Mouse (Mus musculus) kidney, embryonic 16.5 days (tissue): ENCODE measurements around the gene Nudt4. TPM values are rescaled to one million over a fixed set of nuclear protein-coding genes. Genes with fewer than 3 reads are reported as not detected.

Experiments used
- ATAC-seq: fragments of 200-750 bp; cut with Nextera tagmentation; 2 replicates; pipeline ENCODE4 v1.8.0; 2017; ENCODE audit warnings: moderate TSS enrichment; ENCODE audit not compliant: low FRiP score, low TSS enrichment
- H3K27ac ChIP-seq: fragments of 300-500 bp; sonication (generic); 2 replicates; pipeline ENCODE4 v1.5.1; 2014; ENCODE audit warnings: low read length
- H3K27me3 ChIP-seq: fragments of 300-500 bp; sonication (generic); 2 replicates; pipeline ENCODE4 v1.6.1; 2014; ENCODE audit warnings: low read length, control low read depth, mixed read lengths; ENCODE audit not compliant: insufficient read depth
- H3K36me3 ChIP-seq: fragments of 300-500 bp; sonication (generic); 2 replicates; pipeline ENCODE4 v1.6.1; 2014; ENCODE audit warnings: low read length, control low read depth, mixed read lengths; ENCODE audit not compliant: insufficient read depth
- H3K4me1 ChIP-seq: fragments of 300-500 bp; sonication (generic); 2 replicates; pipeline ENCODE4 v1.6.1; 2014; ENCODE audit warnings: low read length, control low read depth, mixed read lengths; ENCODE audit not compliant: insufficient read depth
- H3K4me2 ChIP-seq: fragments of 300-500 bp; sonication (generic); replicated peaks from 2 replicates; pipeline ENCODE4 v1.6.1; 2014; ENCODE audit warnings: low read depth, low read length
- H3K4me3 ChIP-seq: fragments of 300-500 bp; sonication (generic); 2 replicates; pipeline ENCODE4 v1.5.1; 2014; ENCODE audit warnings: mild to moderate bottlenecking, low read length
- H3K9ac ChIP-seq: fragments of 300-500 bp; sonication (generic); replicated peaks from 2 replicates; pipeline ENCODE4 v1.6.1; 2014; ENCODE audit warnings: low read length
- H3K9me3 ChIP-seq: fragments of 300-500 bp; sonication (generic); 2 replicates; pipeline ENCODE4 v1.6.1; 2016; ENCODE audit warnings: low read length, control low read depth
- WGBS: fragments of 180-500 bp; shearing (Covaris S2); extraction: QIAGEN DNeasy Blood & Tissue Kit; methylation state at CpG from one replicate; pipeline ENCODE4 v1.1.7; 2014; 5-methylcytosine and 5-hydroxymethylcytosine counted together
- polyA plus RNA-seq: library from polyadenylated mRNA; unstranded; fragments of >200 nt; fragmentation: Nextera tagmentation; extraction: Ambion mirVana; gene quantifications from 2 replicates; pipeline ENCODE4 v1.2.1, GENCODE M21; 2015

Gene Nudt4
- polyA plus RNA-seq, 1 experiment from 2014 or later = 132 TPM

DNA sequence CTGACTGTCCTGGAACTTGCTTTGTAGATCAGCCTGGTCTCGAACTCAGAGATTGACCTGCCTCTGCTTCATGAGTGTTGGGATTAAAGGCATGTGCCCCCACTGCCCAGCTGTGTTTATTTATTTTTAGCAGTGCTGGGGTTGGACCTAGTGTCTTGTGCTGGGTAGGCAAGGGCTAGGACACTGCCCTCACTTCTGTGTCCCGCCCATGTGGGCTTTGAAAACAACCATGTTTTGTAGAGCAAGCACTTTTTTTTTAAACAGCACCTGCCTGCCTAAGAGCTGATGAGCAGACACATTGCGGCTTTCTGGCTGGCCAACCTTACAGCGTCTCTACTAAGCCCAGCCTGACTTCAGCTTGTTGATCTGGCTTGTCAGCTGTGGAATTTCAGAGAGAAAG is 27.3 kb upstream of the Nudt4 start:
- H3K9me3 ChIP-seq = no peaks in the 10 kb centered on the region
- WGBS = 86% methylated on average over 4 of the region's 4 CpGs
- no peak overlapping the region for H3K27ac ChIP-seq
- H3K9ac ChIP-seq = no peak overlapping the region
- no peak overlapping the region for H3K4me3 ChIP-seq
- no peaks in the 10 kb centered on the region for H3K4me1 ChIP-seq
- no peak for ATAC-seq
- no peaks in the 10 kb centered on the region for H3K36me3 ChIP-seq
- H3K4me2 ChIP-seq = no peak overlapping the region
- no peaks in the 10 kb centered on the region for H3K27me3 ChIP-seq

DNA sequence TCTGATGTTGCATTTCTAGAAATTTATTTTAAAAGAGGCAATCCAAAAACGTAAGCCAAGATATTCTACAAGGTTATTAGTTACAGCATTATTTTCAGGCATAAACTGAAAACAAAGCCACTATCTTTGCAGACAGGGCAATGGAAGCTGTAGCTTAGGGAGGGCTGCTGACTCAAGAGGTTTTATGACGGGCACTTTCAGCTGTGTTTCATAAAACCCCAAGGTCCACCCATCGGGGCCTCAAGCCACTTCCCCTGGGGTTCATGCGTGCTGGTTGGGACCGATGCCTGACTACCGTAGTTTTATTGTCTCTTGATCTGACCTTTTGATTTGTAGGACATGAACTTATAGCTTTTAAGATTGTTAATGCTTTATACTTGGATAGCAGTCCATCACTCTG is 26.2 kb upstream of the Nudt4 start:
- Histone ChIP-seq H3K27me3 (no peaks in the 10 kb centered on the region), H3K36me3 (no peaks in the 10 kb centered on the region), H3K4me1 (no peaks in the 10 kb centered on the region), H3K4me2 (no peak overlapping the region), H3K4me3 (no peak overlapping the region), H3K27ac (no peak overlapping the region), H3K9ac (no peak overlapping the region), H3K9me3 (no peaks in the 10 kb centered on the region)
- 55% methylated on average over 6 of the region's 6 CpGs for WGBS
- ATAC-seq = no peak

DNA sequence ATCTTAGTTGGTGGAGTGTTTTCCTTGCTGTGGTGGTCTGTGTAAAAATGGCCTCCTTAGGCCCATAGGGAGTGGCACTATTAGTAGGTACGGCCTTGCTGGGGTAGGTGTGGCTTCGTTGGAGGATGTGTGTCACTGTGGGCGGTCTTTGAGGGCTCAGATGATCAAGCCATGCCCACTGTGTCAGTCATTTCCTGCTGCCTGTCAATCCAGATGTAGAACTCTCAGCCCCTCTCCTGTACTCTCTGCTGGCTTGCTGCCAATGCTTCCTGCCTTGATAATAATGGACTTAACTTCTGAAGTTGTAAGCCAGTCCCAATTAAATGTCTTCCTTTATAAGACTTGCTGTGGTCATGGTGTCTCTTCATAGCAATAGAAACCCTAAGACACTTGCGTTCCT is 25.2 kb upstream of the Nudt4 start:
- H3K4me2 ChIP-seq = no peak overlapping the region
- no peak overlapping the region for H3K27ac ChIP-seq
- H3K9ac ChIP-seq = no peak overlapping the region
- no peaks in the 10 kb centered on the region for H3K36me3 ChIP-seq
- 92% methylated on average over 4 of the region's 4 CpGs for WGBS
- no peak overlapping the region for H3K4me3 ChIP-seq
- no peaks in the 10 kb centered on the region for H3K4me1 ChIP-seq
- H3K9me3 ChIP-seq = no peaks in the 10 kb centered on the region
- no peaks in the 10 kb centered on the region for H3K27me3 ChIP-seq
- no peak for ATAC-seq

DNA sequence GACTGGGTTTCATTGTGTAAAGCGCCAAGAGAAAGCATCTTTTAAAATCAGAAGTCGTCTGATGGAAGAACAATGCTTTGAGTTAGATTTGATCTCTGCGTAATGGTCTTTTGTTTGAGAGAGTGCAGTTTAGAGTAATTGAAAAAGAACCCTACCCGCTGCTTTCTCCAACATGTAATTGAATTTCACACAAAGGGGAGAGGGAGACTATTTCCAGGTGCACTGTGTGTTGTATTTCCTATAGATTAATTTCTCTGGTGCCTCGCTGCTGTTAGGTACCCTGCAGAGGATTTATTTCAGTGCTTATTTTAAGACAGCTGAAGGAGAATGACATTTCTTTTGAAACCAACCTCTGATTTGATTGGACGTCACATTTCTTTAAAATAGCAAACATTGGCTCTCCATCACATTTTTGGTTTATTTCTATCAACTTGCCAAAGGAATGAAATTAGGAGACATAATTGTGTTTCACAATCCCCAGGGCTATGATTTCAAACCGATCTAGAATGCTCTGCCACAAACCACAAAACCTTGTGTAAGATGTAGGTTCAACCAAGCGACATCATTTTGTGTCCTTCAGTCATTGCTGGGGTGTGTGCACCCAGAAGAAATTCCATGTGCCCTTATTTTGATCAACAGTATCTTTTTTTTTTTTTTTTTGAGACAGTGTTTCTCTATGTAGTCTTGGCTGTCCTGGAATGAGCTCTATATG is 23.7 kb upstream of the Nudt4 start:
- no peaks in the 10 kb centered on the region for H3K4me1 ChIP-seq
- H3K4me3 ChIP-seq = no peak overlapping the region
- WGBS = 72% methylated on average over 8 of the region's 8 CpGs
- H3K36me3 ChIP-seq = no peaks in the 10 kb centered on the region
- ATAC-seq = no peak
- no peak overlapping the region for H3K27ac ChIP-seq
- no peaks in the 10 kb centered on the region for H3K9me3 ChIP-seq
- no peak overlapping the region for H3K4me2 ChIP-seq
- no peak overlapping the region for H3K9ac ChIP-seq
- no peaks in the 10 kb centered on the region for H3K27me3 ChIP-seq

DNA sequence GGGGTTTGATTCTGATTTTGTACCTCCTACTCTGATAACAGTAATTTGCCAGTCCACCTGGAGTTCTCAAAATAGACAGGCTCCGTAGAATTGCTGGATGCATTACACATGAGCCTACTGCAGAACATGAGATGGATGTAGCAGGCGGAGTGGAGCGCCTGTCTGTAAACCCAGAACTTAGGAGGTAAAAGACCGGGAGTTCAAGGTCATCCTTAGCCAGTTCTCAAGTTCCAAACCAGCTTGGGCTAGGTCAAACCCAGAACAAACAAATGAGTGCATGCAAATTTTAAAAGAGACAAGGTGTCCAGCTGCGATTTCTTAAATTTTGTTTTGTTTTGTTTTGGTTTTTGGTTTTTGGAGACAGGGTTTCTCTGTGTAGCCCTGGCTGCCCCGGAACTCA is 21.6 kb upstream of the Nudt4 start:
- ATAC-seq = no peak
- H3K27ac ChIP-seq = no peak overlapping the region
- no peak overlapping the region for H3K4me2 ChIP-seq
- 66% methylated on average over 6 of the region's 6 CpGs for WGBS
- no peaks in the 10 kb centered on the region for H3K36me3 ChIP-seq
- no peak overlapping the region for H3K4me3 ChIP-seq
- H3K27me3 ChIP-seq = no peaks in the 10 kb centered on the region
- H3K9me3 ChIP-seq = no peaks in the 10 kb centered on the region
- H3K9ac ChIP-seq = no peak overlapping the region
- no peaks in the 10 kb centered on the region for H3K4me1 ChIP-seq

DNA sequence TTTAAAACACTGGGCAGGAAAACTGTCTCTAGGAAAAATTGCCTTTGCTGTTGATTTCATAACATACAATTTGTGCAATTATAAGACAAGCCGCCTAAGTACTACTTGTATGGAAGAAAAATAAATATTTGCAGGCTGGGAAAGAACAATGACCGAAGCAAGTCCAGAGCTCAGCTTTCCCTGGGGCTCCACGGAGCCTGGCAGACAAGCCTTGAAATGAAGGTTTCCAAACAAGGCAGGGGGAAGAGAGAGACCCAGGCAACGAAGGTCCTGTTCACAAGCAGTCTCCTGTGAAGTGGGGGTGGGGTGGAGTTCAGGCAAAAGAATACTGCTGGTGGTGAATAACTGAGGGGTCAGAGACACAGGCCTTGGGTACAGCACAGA is 13.6 kb upstream of the Nudt4 start:
- Histone ChIP-seq H3K27ac (no peak overlapping the region), H3K4me3 (no peak overlapping the region), H3K27me3 (no peaks in the 10 kb centered on the region), H3K9me3 (no peaks in the 10 kb centered on the region), H3K4me1 (peaks cover 7% of the 10 kb centered on the region), H3K4me2 (no peak overlapping the region), H3K9ac (no peak overlapping the region), H3K36me3 (no peaks in the 10 kb centered on the region)
- 29% methylated on average over 4 of the region's 4 CpGs for WGBS
- ATAC-seq = 0 out of 2 replicates have a peak, but pooled peaks have one; percentile 73

DNA sequence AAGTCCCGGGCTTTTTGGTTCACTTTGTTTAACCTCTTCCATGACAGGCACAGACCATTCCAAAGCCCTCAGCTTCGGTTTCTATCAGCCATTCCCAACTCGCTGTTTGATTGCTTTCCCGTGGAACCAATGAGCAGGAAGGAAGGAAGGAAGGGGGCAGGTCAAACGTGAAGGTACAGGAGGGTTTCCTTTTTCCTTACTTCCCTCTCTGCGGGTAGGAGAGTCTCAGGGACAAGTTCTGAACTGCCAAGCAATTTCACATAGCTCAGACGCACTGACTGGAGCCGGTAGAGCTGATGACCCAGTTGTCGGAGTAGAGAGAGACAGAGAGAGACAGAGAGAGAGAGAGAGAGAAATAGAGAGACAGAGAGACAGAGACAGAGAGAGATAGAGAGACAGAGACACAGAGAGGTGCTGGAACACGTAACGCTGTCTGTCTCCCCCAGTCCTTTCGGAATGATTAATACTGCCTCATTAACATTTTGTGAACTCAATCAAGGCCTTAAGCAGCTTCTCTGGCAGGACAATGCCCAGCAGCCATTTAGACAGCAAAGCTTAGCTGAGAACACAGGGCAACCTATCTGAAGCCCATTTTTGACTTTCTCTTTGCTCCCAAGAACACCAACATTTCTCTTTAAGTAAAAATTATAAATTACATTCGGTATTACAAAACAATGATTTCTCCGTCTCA is 13.1 kb upstream of the Nudt4 start:
- peak; percentile 59; the same call in 1 of the 2 replicates for ATAC-seq
- 0 out of 2 replicates have a peak overlapping the region, but pooled peaks have one; percentile 2 for H3K4me3 ChIP-seq
- peak overlapping the region; percentile 18; the same call in 1 of the 2 replicates for H3K27ac ChIP-seq
- peaks cover 7% of the 10 kb centered on the region for H3K4me1 ChIP-seq
- H3K9ac ChIP-seq = no peak overlapping the region
- 48% methylated on average over 14 of the region's 14 CpGs for WGBS
- no peaks in the 10 kb centered on the region for H3K9me3 ChIP-seq
- peak overlapping the region; percentile 27; the same call in 1 of the 2 replicates for H3K4me2 ChIP-seq
- no peaks in the 10 kb centered on the region for H3K27me3 ChIP-seq
- no peaks in the 10 kb centered on the region for H3K36me3 ChIP-seq

DNA sequence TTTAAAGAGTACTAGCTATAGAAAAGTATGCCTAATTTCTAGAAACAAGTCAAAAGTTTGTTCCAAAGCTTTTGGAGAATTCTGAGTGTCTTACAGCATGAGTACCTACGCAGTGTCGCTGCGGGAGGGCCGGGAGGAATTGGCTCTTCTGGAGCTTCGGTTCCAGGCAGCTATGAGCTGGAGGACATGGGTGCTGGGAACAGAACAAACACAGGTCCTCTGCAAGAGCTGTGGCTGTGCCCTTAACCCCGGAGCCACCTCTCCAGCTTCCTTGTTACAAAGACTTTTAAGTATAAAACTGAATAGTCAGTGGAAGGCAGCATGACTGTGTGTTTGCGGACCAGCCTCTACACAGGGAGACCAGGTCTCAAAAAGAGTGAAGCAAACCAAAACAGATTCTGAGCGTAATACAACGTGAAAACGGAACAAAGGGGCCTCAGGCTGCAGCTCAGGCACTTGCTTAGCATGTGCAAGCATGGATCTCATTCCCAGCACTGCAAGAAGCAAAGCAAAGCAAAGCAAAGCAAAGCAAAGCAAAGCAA is 12.0 kb upstream of the Nudt4 start:
- ATAC-seq = no peak
- 81% methylated on average over 10 of the region's 10 CpGs for WGBS
- H3K4me1 ChIP-seq = peaks cover 7% of the 10 kb centered on the region
- no peak overlapping the region for H3K4me2 ChIP-seq
- no peaks in the 10 kb centered on the region for H3K9me3 ChIP-seq
- no peak overlapping the region for H3K9ac ChIP-seq
- H3K4me3 ChIP-seq = no peak overlapping the region
- no peaks in the 10 kb centered on the region for H3K36me3 ChIP-seq
- no peak overlapping the region for H3K27ac ChIP-seq
- no peaks in the 10 kb centered on the region for H3K27me3 ChIP-seq

DNA sequence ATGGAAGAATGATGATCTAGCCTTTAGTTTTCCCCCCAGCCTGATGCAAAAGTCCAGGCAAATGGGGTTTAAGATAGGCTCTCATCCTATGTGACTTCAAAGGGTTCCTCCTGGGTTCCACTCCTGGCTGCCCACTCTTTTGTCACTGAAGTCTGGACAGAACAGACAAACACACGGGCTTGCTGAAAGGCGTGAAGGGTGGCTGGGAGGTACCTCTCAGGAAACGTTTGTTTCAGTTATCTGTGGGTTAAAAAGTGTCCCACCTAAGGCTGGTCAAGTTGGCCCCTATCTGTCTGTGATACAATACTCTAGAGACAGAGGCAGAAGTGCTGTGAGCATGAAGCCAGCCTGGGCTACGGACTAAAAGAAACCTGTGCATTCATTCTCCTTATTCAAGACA is 11.0 kb upstream of the Nudt4 start:
- no peak overlapping the region for H3K4me2 ChIP-seq
- H3K27ac ChIP-seq = no peak overlapping the region
- no peaks in the 10 kb centered on the region for H3K36me3 ChIP-seq
- no peak overlapping the region for H3K9ac ChIP-seq
- no peaks in the 10 kb centered on the region for H3K9me3 ChIP-seq
- no peak for ATAC-seq
- WGBS = 54% methylated on average over 4 of the region's 4 CpGs
- peaks cover 7% of the 10 kb centered on the region for H3K4me1 ChIP-seq
- H3K4me3 ChIP-seq = no peak overlapping the region
- H3K27me3 ChIP-seq = no peaks in the 10 kb centered on the region

DNA sequence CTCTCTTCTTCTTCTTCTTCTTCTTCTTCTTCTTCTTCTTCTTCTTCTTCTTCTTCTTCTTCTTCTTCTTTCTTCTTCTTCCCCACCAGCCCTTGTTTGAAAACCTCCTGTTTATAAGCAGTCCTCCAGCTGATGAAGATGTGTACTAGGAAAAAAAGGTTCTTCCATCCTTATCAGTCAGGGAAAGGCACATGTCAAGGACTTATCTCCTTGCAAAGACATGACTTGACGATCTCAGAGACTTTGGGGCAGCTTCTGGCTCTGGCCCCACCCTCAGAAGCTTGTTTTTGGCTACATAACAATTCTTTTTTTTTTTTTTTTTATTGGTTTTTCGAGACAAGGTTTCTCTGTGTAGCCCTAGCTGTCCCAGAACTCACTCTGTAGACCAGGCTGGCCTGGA is 5.5 kb upstream of the Nudt4 start:
- H3K9ac ChIP-seq = no peak overlapping the region
- ATAC-seq = no peak
- no peak overlapping the region for H3K27ac ChIP-seq
- no peaks in the 10 kb centered on the region for H3K36me3 ChIP-seq
- H3K4me3 ChIP-seq = no peak overlapping the region
- no peaks in the 10 kb centered on the region for H3K9me3 ChIP-seq
- no peak overlapping the region for H3K4me2 ChIP-seq
- H3K27me3 ChIP-seq = no peaks in the 10 kb centered on the region
- 74% methylated on average over 2 of the region's 2 CpGs for WGBS
- peaks cover 16% of the 10 kb centered on the region for H3K4me1 ChIP-seq
